Mouse (Mus musculus) thymus, postnatal 36 days (tissue): ENCODE results near the gene Sdc1.
A peak's percentile ranks its signal among the peaks of the same experiment; 100 is the strongest.

Experiments
- DNase-seq, 2 experiments: peaks; one replicate each; pipeline ENCODE4 v3.0.0; 2022; ENCODE audit warnings: mixed read lengths in 2 of 2

The Sdc1 gene

DNA sequence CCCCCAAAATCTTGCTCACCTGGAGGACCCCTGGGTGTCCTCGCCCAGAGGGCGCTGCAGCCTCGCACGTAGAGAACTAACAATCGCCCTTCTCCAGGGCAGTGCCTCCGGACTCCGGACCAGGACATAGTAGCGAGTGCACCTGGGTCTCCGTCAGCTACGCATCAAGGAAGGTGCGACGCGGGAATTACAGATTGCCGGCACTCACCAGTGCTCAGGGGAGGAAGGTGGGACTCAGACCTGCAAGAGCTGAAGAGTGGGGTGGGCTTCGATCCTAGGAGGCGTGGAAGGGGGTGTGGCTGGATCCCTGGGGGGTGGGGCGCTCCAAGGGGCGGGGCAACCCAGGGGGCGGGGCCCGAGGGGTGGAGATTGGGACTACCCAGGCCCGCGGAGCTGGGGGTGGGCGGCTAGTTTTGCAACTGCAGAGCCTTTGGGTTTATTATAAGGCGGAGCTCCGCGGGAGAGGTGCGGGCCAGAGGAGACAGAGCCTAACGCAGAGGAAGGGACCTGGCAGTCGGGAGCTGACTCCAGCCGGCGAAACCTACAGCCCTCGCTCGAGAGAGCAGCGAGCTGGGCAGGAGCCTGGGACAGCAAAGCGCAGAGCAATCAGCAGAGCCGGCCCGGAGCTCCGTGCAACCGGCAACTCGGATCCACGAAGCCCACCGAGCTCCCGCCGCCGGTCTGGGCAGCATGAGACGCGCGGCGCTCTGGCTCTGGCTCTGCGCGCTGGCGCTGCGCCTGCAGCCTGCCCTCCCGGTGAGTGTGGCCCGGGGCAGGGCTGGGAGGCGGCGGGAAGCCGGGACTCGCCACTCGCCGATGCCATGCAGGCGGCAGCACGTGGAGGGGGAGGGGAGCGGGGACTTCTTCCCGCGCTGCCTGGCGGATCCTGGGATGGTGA, at the start of gene Sdc1:
Sdc1 (plus strand) TSS at position 378 of the 898 bp plus-strand sequence.
- peak; percentile 53 to 59 for DNase-seq

DNA sequence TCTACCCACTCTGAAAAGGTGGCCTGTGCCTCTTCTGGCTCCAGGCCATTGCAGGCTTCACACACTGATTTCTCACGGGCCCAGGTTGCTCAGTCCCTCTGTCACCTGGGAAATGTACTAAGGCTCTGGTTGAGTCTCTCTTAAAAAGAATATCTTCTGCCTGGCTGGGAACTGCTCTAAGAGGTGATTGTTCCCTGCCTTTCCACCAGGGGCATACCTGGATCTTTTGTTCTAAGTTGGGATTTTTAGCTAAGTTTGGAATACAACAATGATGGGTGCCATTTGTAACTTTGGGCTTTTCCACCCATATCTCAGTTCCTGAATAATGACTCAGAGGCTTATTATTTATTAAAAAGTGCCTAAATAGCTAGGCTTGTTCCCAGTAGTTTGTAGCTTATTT, 44.2 kb upstream of the Sdc1 start:
- no peak for DNase-seq

DNA sequence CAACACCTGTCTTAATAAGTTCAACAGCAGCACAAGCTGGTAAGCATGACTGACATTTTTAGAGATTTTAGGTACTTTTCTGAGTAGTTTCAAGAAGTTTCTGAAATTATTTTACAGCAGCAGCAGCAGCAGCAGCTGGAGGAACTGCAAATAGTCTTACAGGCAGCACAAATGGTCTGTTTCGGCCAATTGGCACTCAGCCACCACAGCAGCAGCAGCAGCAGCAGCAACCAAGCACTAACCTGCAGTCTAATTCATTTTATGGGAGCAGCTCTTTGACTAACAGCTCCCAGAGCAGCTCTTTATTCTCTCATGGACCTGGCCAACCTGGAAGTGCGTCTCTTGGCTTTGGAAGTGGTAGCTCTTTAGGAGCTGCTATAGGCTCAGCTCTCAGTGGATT, 42.4 kb upstream of the Sdc1 start:
- no peak for DNase-seq

DNA sequence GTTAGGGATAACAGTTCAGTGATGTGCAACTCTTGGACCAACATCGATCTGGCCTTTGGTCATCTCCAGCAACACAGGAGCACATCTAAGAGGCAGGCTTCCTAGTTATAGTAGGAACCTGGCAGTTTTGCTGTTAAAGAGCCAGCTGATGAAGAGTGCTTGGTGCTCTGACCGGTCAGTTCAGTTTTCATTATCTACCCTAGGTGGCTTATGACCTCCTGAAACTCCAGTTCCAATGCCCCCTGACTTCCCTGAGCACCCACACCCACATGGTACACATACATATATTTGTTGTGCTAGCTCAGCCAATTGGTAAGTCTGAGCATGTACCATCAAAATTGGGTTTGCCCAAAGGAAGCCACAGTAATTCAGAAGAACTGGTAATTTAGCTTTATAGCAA, 17.5 kb upstream of the Sdc1 start:
- no peak for DNase-seq

DNA sequence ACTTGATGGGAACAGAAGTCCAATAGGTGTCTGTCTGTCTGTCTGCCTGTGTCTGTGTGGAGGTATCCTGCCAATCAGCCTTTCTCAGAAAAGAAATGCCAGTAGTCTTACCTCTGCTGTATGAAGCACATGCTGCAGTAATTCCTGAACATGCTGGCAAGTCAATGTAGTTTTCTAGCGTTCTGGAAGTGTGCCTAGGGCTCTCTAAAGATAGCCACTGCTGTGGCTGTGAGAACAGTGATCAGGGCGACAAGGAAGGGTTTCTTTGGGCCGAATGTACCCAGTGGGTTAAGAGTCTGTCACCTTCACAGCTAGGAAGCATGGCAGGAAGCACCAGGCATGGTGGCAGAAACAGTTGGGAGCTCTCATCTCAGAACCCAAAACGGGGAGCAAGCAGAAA, 17.0 kb upstream of the Sdc1 start:
- DNase-seq: no peak

DNA sequence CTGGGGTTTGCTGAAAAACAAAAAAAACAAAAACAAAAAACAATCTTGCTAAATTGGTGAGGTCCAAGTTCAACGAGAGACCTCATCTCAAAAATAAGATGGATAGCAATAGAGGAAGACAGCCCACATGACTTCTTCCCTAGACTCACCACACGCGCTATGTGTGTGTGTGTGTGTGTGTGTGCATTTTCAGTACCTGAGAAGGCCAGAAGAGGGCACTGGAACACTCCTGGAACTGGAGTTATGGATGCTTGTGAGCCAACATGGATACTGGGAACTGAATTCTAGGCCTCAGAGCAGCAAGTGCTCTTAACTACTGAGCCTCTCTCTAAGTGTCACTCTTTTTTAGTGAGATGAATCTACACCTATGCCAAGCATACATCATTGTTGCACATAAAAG, 13.1 kb upstream of the Sdc1 start:
- DNase-seq: no peak

GRCm38 (mm10) chr12:8759115-8759514, 12.0 kb upstream of the Sdc1 start:
- no peak for DNase-seq

- DNase-seq: peak in 1 of 2 experiments; percentile 1
These were observed 11.3 kb upstream of the Sdc1 start for GRCm38 (mm10) chr12:8759779-8760178.

DNA sequence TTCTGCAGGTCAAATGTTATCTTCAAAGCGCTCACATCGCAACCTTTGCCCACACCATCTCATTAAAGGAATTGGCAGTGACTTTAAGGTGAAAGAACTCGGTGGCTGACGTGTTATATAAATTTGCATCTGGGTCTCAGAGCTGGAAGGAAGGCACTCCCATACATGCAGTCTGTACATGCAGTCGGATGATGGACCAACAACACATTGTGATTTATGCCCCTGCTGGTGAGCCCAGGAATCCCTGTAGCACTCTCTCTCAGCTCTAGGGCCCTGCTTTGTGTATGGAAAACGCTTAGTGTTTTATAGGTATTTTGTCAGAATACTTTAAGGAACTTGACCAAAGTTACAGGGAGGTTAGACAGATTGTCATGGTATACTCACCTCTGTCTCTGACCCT, 10.6 kb upstream of the Sdc1 start:
- no peak for DNase-seq

- peak in 1 of 2 experiments; percentile 3 for DNase-seq
These were observed 10.1 kb upstream of the Sdc1 start for GRCm38 (mm10) chr12:8761058-8761457.

DNA sequence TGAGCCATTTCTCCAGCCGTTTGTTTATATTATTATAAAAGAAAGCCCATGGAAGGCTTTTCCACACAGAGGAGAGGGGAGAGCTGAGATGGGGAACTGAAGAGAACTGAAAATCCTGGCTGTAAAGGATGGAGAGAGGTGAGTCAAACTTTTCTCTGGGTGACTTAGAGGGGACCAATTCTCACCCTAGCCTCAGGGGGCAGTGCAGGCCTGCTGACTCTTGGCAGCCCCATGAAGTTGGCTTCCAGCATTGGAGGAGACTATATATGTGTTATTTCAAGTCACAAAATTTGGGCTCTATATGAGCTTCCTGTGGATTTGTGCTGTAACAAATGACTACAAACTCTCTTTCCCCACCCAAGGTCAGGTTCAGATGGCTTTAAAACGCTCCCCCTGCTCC, 8.5 kb upstream of the Sdc1 start:
- DNase-seq: peak in 1 of 2 experiments; percentile 19

DNA sequence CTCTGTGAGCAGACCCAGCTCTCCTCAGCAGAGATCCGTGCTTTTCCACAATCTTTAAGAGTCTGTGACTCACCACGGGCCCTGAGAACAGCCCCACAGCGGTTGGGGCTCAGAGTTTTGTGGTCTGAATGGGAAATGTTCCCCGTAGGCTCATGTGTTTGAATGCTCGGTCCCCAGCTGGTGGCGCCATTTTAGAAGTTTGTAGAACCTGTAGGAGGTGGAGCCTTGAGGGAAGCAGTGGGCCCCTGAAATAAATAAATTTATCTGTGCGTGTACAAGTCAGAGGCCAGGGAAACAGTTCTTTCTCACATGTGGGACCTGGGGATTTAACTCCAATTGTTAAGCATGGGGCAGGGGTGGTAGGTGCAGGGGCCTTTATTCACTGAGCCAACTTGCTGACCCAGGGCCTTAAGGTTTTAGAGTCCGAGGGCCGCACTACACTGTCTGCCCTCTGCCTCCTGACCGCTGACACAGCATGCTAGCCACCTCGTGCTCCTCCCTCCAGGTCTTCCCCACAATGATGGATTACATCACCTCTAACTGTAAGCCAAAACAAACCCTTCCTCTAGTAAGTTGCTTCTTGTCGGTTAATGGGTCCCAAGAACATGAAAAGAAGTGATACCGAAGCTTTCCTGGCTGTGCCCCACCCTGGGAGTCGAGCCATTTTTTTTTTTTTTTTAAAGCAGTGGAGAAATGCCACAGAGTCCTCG, 6.7 kb upstream of the Sdc1 start:
- peak in 1 of 2 experiments; percentile 3 for DNase-seq

- no peak for DNase-seq
These were observed 789 bp downstream of the Sdc1 start for GRCm38 (mm10) chr12:8771844-8772380.

GRCm38 (mm10) chr12:8772451-8773143, 1.5 kb downstream of the Sdc1 start:
- DNase-seq: peak; percentile 41 to 59

DNA sequence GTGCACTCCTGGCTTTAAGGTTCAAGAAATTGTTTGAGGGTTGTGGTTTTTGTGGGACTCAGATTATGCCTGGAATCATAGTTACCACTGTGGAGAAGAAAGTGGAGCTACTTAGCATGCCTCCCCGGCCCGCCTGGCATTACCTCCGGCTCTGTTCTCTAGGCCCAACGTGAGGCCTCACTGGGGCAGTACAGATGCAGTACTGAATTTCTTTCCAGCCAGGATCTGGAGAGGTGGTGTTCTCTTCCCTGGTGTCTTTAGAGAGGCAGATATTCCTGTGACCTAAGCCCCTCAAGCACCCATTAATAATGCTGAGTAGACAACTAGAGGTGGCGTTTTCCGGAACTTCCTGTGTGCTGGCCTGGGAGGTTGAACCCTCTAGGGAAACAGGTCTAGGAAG, 2.2 kb downstream of the Sdc1 start:
- DNase-seq: no peak

DNA sequence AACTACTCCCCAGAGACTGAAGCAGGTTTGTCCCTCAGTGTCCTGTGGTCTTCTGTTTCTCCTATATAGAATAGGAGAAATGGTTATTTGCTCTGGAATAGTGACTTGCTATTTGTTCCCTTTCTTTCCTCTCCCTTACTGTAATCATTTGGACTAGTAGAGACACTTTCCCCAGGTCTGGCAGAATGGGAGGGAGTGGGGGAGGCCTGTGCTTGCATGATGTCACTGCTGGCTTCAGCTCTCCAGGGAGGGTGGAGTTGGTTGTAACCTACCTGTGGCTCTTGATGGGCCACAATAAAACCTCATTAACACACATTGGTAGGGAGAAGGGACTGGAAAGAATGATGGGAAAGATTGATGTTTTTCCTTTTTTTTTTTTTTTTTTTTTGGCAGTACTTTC, 3.1 kb downstream of the Sdc1 start:
- DNase-seq: no peak

DNA sequence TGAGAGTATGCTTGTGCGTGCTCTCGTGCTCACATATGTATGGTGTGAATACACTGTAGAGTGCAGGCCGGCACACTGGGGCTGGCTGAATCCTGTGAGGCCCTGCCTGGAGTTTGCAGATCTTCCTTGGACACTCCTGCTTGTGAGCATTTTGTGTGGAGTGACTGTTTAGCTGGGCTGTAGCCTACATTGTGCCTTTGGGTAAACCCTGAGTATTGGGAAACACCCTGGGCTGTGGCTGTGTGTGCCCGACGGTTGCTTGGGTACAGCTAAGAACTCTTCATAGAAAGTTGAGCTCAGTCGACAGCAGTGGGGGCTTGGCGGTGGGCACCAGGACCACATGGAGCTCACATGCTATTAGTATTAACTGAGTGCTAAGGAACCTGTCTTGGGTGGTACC, 5.1 kb downstream of the Sdc1 start:
- DNase-seq: no peak

DNA sequence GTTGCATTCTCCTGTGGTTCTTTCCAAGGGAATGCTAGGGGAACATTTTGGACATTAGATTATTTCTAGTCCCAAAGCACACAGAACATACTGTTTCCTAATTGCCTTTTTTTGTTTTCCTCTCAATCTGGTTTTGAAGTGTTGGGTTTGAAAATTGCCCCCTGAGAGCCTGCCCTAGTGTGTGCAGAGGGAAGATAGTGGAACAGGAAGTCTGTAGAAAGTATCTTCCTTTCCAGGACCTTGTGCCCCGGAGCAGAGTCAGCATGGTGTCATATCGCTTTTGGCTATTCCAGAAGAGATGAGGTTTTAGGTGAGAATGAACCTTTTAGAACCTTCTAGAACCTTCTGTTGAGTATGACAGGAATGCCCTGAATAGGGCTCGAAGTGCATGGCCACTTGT, 5.6 kb downstream of the Sdc1 start:
- DNase-seq: no peak

GRCm38 (mm10) chr12:8778106-8778505, 7.0 kb downstream of the Sdc1 start:
- DNase-seq: no peak

DNA sequence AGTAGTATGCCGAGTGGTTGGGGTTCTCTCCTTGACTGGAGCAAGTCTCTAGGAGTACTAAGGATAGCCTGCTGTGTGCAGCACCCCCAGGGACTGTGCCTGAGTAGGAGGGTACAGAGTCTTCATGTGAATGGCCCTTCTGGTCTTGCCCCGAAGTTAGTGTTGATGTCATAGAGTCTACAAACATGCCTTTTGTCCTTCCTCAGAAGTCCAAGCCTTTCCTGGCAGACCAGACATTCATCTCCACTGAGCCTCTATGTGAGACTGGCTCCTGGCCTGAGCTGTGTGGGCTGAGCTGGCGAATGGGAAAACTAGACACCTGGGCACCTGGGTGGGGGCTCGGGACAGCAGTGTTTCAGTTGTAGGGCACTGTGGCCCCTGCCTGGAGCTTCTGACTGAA, 8.7 kb downstream of the Sdc1 start:
- DNase-seq: no peak

DNA sequence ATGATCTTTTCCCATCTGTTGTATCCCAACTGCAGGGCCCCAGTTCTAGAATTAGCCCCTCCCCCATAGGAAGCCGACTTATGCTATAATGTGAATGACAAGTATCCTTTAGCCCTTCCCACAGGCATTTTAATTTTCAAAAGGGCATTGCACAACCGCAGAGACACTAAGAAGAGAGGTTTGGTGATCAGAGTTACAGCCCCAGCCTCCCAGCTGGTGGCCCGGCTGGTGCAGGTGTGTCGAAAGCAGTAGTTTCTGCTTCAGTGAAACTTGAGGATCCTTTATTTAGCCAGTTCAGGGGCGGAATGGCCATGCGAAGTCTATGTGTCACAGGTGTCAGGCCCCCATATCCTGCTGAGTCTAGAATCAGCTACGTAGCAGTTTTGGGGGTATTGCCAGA, 10.0 kb downstream of the Sdc1 start:
- peak in 1 of 2 experiments; percentile 29 for DNase-seq

DNA sequence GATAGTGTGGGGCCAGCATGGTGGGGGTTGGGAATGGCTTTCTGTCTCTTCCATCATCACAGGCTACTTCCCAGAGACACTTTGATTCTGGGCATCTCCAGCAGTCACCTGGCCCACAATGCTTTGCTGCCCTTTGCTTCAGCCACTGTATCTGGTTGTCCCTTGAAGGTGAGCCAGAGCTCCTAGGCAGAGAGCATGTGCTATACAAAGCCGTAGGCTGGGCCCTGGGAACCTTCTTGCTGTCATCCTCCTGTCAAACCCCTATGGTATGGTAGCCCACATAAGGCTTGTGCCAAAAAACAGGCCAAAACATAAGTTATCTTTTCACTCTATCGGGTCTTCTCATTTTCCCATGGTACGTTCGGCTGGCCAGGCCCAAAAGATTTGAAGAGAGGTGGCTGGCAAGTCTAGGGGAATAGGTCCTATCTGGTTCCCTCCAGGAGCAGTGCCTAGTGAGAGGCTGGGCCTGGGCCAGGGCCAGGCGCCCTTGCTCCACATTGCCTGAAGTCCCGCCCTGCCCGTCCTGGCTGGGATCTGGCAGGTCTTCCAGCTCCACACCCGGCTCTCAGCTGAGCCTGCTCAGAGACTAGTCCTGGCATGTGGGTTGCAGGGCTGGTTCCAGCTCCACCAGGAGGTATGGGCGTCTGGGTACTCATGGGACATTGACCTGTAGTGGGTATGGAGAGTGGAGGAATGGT, 10.7 kb downstream of the Sdc1 start:
- DNase-seq: no peak

DNA sequence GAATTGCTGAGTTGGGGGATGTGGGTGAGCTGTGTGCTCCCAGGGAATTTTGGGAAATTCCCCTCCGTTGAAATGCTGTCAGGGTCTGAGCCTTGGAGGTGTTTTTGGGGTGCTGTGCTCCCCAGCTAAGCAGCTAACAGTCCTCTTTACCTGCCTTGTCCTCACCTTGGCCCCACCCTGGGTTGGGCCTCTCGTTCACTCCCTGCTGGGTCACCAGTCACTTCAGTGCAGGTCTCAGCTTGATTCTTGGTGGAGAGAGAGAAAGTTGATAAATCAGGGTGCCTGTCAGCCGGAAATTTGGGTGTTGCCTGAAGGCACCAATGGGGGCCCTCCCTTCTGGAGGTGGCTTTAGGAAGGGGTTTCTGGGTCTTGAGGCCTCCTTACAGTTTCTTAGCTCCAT, 11.4 kb downstream of the Sdc1 start:
- no peak for DNase-seq
